Mouse (Mus musculus) embryonic stem cell, embryonic (primary cell): ENCODE results near the gene Prtn3.

Source experiments
- CTCF ChIA-PET, 4 experiments: fragments of 300-600 bp in 2 of 4; fragments of 350-600 bp in 2 of 4; sonication (Branson Sonifier 250); formaldehyde crosslinking; loops; one replicate each; lab custom pipeline; 2022; ENCODE audit warnings: inconsistent platforms in 2 of 4; lab: Charles Lee
- POLR2A ChIA-PET, 4 experiments: fragments of 300-600 bp in 2 of 4; fragments of 350-600 bp in 2 of 4; sonication (Branson Sonifier 250); formaldehyde crosslinking; loops; one replicate each; lab custom pipeline; 2022; ENCODE audit warnings: antibody characterized with exemption in 4 of 4, inconsistent platforms in 1 of 4; lab: Charles Lee

The Prtn3 gene

DNA sequence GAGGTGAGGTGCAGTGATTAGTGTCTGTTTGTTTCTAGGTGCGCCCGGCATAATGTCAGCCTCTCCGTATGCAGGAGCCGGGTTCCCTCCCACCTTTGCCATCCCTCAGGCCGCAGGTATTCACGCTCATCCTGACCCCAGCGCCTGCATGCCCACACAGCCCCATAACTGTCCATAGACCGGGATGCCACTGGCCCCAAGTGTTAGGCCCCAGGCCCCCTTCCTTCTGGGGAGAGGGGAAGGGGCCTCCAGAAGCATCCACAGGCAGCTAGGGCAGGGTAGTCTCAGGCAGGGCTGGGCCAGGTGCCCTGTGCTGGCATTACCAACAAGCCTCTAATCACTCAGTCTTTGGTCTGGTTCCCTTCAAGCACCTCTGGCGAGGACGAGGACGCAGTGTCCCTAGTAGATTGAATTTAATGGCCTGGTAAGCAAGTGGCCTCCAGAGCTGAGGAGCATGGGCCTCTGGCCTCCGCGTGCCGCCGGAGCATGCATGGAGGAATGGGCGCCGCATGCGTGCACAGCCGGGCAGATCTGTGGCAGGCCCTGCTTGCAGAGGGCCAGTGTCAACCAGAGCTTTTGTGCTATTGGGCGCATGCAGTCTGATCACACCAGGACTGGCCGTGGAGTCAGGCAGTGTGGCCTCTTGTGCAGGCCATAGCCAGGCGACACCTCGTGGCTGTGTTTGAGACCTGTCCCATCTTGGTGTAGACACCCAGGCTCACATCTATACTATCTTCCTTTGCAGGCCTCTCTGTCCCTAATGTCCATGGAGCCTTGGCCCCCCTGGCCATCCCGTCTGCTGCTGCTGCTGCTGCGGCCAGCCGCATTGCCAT, 14.0 kb upstream of the Prtn3 start:
- CTCF ChIA-PET, result interaction anchor here (0.5 to 4.6 kb wide), 10 partner anchors 11 to 659 kb away, joined by 3 to 18 read pairs (median 4); partner anchors contain the start of gene Wdr18 (in 1 of the 4)

DNA sequence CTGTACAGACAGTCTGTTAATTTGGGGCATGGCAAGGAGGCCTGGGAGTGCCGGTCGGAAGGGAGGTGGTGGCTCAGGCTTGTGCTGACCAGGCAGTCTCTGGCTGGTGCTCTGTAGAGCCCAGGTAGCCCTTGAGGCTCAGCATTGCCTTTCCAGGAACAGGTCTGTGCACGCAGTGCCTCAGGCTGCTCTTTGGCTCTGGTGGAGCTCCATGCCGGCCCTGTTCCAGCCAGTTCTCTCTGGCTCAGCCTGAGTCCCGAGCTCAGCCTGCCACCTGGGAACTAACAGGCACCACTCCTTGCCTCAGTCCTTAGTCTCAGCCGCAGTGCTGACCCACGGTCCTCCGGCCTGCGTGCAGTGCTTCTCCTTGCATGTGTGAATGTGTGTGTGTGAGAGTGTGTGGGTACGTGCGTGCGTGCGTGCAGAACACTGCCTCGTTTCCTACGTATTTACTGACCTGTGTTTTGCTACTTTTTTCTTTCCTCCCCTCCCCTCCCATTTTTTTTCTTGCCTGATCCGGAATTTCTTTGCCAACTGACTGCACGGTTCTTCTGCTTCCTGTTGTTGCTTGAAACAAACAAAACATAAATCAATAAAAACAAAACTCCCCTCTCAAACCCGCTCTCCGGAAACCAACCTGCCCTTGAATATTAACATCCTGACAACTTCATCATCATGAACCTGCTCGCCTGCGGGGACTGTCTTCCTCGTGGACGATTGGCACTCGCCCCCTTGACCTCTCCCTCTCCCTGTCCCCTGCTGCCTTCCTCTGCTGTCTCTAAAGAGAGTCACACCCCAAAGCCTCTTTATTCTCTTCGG, 12.8 kb upstream of the Prtn3 start:
- ChIA-PET CTCF (interaction anchor here (0.6 to 1.5 kb wide), 11 partner anchors 9 to 98 kb away, joined by 3 to 5 read pairs (median 3); partner anchors contain the start of genes Wdr18 (in 2 of the 4) and Med16 (in 1 of the 4)), POLR2A (interaction anchor here (0.5 to 15.0 kb wide), 43 partner anchors 6 to 468 kb away, joined by 3 to 177 read pairs (median 5); partner anchors contain the start of genes Ptbp1 (in 3 of the 4), Plppr3 (in 2 of the 4), Prtn3 (in 2 of the 4) and Arid3a (in 1 of the 4))

More for the DNA sequence above, 14.0 kb upstream of the Prtn3 start:
- POLR2A ChIA-PET, result interaction anchor here (0.5 to 15.0 kb wide), 29 partner anchors 5 to 477 kb away, joined by 3 to 177 read pairs (median 5); partner anchors contain the start of genes Plppr3 (in 2 of the 4), Prtn3 (in 2 of the 4), Ptbp1 (in 2 of the 4) and Cdc34 (in 1 of the 4)

GRCm38 (mm10) chr10:79862049-79862788, 12.1 kb upstream of the Prtn3 start:
- CTCF ChIA-PET, result interaction anchor here in 3 of 4 experiments (0.6 to 1.3 kb wide), 4 partner anchors 9 to 98 kb away, joined by 3 to 4 read pairs (median 3); partner anchors contain the start of gene Wdr18 (in 1 of the 3)
- POLR2A ChIA-PET, result interaction anchor here (0.5 to 15.0 kb wide), 29 partner anchors 7 to 1188 kb away, joined by 3 to 177 read pairs (median 5); partner anchors contain the start of genes Ptbp1 (in 3 of the 4), Plppr3 (in 2 of the 4), Prtn3 (in 2 of the 4) and Arid3a (in 1 of the 4)

- POLR2A ChIA-PET, result interaction anchor here in 3 of 4 experiments (0.6 to 15.0 kb wide), 20 partner anchors 8 to 366 kb away, joined by 3 to 177 read pairs (median 10); partner anchors contain the start of genes Plppr3 (in 3 of the 3), Prtn3 (in 3 of the 3), Ptbp1 (in 3 of the 3) and Arid3a (in 1 of the 3)
- CTCF ChIA-PET, result interaction anchor here in 3 of 4 experiments (0.6 to 1.3 kb wide), 3 partner anchors 8 to 52 kb away, joined by 3 to 4 read pairs (median 3); no protein-coding TSS in a partner anchor
These were observed 11.4 kb upstream of the Prtn3 start for GRCm38 (mm10) chr10:79862925-79863324.

DNA sequence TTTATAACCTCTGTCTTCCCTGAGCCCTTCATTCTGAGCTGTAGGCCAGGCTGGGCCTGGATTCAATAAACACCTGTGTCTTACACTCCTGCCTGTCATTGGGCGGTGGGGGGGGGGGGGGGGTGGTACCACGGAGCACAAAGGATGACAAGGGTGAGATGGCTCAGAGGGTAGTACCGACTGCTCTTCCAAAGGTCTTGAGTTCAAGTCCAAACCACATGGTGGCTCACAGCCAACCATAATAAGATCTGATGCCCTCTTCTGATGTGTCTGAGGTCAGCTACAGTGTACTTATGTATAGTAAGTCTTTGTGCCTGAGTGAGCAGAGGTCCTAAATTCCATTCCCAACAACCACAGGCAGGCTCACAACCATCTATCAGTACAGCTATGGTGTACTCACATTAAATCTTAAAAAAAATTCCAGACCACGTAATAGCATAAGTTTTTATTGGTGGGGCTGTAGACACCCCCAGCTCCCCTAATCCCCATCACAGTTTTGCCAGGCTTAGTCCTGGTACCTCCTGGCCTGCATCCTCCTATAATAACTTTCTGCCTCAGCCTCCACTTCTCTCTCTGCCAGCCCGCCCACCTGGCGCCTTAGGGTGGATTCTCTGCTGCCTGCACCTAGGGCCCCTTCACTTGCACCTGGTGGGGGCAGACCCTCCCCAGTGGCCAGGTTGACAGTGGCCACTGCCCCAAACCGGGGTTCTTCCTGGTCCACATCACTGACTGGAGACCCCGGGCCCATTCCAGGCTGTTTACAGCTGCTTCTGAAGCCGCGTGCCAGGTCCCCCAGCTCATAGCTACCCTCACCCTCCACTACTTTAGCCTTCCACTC, 9.7 kb upstream of the Prtn3 start:
- ChIA-PET CTCF (interaction anchor here in 3 of 4 experiments (0.6 to 2.4 kb wide), 8 partner anchors 10 to 654 kb away, joined by 3 to 10 read pairs (median 3); partner anchors contain the start of genes Ptbp1 (in 1 of the 3) and Wdr18 (in 1 of the 3)), POLR2A (interaction anchor here (0.5 to 15.0 kb wide), 56 partner anchors 9 to 362 kb away, joined by 3 to 177 read pairs (median 4); partner anchors contain the start of genes Ptbp1 (in 4 of the 4), Plppr3 (in 3 of the 4), Prtn3 (in 3 of the 4) and Arid3a (in 2 of the 4))

GRCm38 (mm10) chr10:79865189-79865601, 9.1 kb upstream of the Prtn3 start:
- CTCF ChIA-PET, result interaction anchor here in 3 of 4 experiments (0.5 to 2.4 kb wide), 5 partner anchors 11 to 95 kb away, joined by 3 to 10 read pairs (median 3); partner anchors contain the start of genes Ptbp1 (in 1 of the 3) and Wdr18 (in 1 of the 3)
- POLR2A ChIA-PET, result interaction anchor here (0.5 to 15.0 kb wide), 48 partner anchors 8 to 361 kb away, joined by 3 to 177 read pairs (median 4); partner anchors contain the start of genes Ptbp1 (in 4 of the 4), Plppr3 (in 3 of the 4), Prtn3 (in 3 of the 4) and Med16 (in 2 of the 4)

- CTCF ChIA-PET, result interaction anchor here in 3 of 4 experiments (0.5 to 2.4 kb wide), 4 partner anchors 31 to 94 kb away, joined by 3 to 10 read pairs (median 4); partner anchors contain the start of gene Wdr18 (in 1 of the 3)
- POLR2A ChIA-PET, result interaction anchor here (0.5 to 15.0 kb wide), 47 partner anchors 7 to 655 kb away, joined by 3 to 177 read pairs (median 4); partner anchors contain the start of genes Ptbp1 (in 4 of the 4), Med16 (in 2 of the 4), Plppr3 (in 2 of the 4) and Prtn3 (in 2 of the 4)
These were observed 8.4 kb upstream of the Prtn3 start for GRCm38 (mm10) chr10:79865801-79866295.

- POLR2A ChIA-PET, result interaction anchor here (0.6 to 10.8 kb wide), 21 partner anchors 9 to 193 kb away, joined by 3 to 177 read pairs (median 7); partner anchors contain the start of genes Ptbp1 (in 4 of the 4), Arid3a (in 1 of the 4), Grin3b (in 1 of the 4) and Med16 (in 1 of the 4)
- CTCF ChIA-PET, result interaction anchor here in 2 of 4 experiments (0.5 to 1.0 kb wide), 2 partner anchors 132 to 154 kb away, joined by 3 to 9 read pairs; no protein-coding TSS in a partner anchor
These were observed 7.7 kb upstream of the Prtn3 start for GRCm38 (mm10) chr10:79866601-79867000.

DNA sequence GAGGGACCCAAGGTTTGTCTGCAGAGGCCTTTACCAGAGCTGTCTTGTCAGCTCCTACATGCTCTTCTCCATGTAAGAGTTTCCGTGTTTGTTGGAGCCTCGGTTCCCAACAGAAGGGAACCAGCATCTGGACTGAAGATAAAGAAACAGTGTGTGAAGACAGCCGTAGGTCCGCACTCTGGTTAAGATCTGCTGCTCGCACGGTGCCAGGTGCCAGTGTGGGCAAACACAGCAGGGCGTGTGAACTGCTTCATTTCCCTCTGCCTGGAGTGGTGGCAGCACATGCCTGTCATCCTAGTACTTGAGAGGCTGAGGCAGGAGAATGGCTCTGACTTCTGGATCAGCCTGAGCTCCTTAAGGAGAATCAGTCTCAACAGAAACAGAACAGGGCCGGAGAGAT, 2.4 kb upstream of the Prtn3 start:
- POLR2A ChIA-PET, result interaction anchor here in 3 of 4 experiments (0.6 to 5.9 kb wide), 13 partner anchors 8 to 52 kb away, joined by 3 to 63 read pairs (median 8); partner anchors contain the start of genes Ptbp1 (in 3 of the 3) and Med16 (in 1 of the 3)
- CTCF ChIA-PET, result interaction anchor here in 3 of 4 experiments (0.6 to 1.4 kb wide), 8 partner anchors 10 to 295 kb away, joined by 3 to 9 read pairs (median 4); no protein-coding TSS in a partner anchor

DNA sequence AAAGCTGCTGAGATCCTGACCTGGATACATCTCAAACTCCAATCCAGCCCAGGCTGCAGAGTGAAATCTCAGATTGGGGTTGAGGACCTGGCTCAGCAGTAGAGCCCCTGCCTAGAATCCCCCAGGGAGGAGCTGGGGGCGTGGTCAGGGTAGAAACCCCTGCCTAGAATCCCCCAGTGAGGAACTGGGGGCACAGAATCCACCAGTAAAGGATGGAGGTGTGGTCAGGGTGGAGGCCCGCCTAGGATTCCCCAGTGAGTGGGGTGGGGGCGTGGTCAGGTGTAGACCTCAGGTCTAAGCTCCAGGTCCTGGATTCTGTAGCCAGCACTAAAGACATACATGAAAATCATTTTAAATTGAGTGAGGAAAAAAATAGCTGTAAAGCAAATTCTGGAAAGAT, 1.4 kb upstream of the Prtn3 start:
- POLR2A ChIA-PET, result interaction anchor here (0.6 to 5.9 kb wide), 26 partner anchors 8 to 295 kb away, joined by 3 to 63 read pairs (median 6); partner anchors contain the start of genes Med16 (in 3 of the 4), Ptbp1 (in 3 of the 4) and Cfd (in 1 of the 4)
- CTCF ChIA-PET, result interaction anchor here (0.7 to 2.6 kb wide), 10 partner anchors 10 to 93 kb away, joined by 3 to 14 read pairs (median 4); no protein-coding TSS in a partner anchor

- ChIA-PET POLR2A (interaction anchor here (0.6 to 5.9 kb wide), 29 partner anchors 8 to 294 kb away, joined by 3 to 63 read pairs (median 8); partner anchors contain the start of genes Med16 (in 3 of the 4), Ptbp1 (in 3 of the 4) and Cfd (in 1 of the 4)), CTCF (interaction anchor here (0.6 to 2.6 kb wide), 14 partner anchors 10 to 1680 kb away, joined by 3 to 14 read pairs (median 4); no protein-coding TSS in a partner anchor)
These were observed 963 bp upstream of the Prtn3 start for GRCm38 (mm10) chr10:79873313-79873712.

- POLR2A ChIA-PET, result interaction anchor here (0.5 to 5.9 kb wide), 28 partner anchors 8 to 418 kb away, joined by 3 to 63 read pairs (median 5); partner anchors contain the start of genes Ptbp1 (in 3 of the 4), Med16 (in 2 of the 4), Cfd (in 1 of the 4) and Rps15 (in 1 of the 4)
- CTCF ChIA-PET, result interaction anchor here (0.6 to 2.6 kb wide), 15 partner anchors 9 to 1680 kb away, joined by 3 to 14 read pairs (median 3); no protein-coding TSS in a partner anchor
These were observed 474 bp upstream of the Prtn3 start for GRCm38 (mm10) chr10:79873715-79874289.

GRCm38 (mm10) chr10:79877174-79877573, 2.9 kb downstream of the Prtn3 start:
- ChIA-PET POLR2A (interaction anchor here in 1 of 4 experiments (0.7 kb wide), 1 partner anchor 18 kb away, joined by 6 read pairs; no protein-coding TSS in a partner anchor), CTCF (interaction anchor here in 1 of 4 experiments (0.5 kb wide), 1 partner anchor 42 kb away, joined by 6 read pairs; no protein-coding TSS in a partner anchor)
